Mouse (Mus musculus) WW6 (cell line): Measurements from ENCODE around the gene Timm50.
A peak's percentile ranks its signal among the peaks of the same experiment; 100 is the strongest.

Experiments
- DNase-seq: peaks from one replicate; pipeline ENCODE4 v3.0.0-alpha.2; 2013; ENCODE audit warnings: low read depth, low spot score

The Timm50 gene

DNA sequence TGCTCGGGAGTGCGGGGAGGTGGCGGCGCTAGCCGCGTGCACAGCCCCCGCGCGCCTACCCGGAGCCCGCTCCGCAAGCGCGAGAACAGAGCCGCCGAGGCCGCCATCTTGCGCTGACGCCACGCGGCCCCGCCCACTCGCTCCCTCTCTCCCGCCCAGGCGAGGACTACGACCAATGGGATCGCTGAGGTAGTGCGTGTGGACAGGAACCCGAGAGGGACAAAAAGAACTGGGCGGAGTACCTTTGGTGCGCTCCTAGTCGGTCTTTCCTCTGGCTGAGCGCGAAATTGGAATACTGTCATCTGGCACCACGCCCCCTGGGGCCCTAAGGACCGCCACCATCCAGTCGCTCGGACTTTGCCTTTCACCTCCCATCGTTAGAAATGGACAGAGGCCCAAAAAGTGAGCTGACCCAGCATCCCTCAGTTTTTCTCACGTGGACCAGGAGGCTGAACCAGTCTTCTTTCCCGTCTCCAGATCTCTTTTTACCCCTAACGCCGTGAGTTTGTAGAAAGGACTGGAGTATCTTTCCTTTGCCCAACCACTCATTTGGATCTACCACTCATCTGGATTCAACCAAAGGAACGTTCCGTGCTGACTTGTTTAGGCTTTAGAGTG lies at the start of gene Timm50:
Gene Timm50 (minus strand): TSS at position 147 of the 618 bp plus-strand sequence.
- peak; percentile 92 for DNase-seq

DNA sequence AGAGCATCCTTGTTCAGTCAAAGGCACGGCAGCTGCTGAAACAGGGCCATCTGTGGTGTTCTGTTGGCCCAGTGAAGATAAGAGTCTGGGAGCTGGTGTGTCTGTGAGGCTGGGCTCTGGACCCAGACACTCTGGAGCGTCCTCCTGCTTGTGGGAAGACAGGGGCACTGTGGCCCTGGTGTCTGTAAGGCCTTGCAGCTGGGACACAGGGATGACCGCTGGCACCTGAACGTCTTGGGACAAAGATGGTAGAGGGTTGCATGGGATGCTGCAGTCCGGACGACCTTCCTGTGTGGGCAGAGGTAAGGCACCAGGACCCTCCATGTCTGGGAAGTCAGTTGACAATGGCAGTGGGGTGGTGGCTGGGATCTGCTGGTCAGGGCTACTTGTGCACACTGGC lies 48.4 kb upstream of the Timm50 start:
- DNase-seq, result no peak

GRCm38 (mm10) chr7:28359854-28360253 lies 48.0 kb upstream of the Timm50 start:
- DNase-seq, result no peak

GRCm38 (mm10) chr7:28358431-28358830 lies 46.6 kb upstream of the Timm50 start:
- no peak for DNase-seq

GRCm38 (mm10) chr7:28357984-28358383 lies 46.1 kb upstream of the Timm50 start:
- DNase-seq, result no peak

GRCm38 (mm10) chr7:28356981-28357380 lies 45.1 kb upstream of the Timm50 start:
- DNase-seq, result no peak

DNA sequence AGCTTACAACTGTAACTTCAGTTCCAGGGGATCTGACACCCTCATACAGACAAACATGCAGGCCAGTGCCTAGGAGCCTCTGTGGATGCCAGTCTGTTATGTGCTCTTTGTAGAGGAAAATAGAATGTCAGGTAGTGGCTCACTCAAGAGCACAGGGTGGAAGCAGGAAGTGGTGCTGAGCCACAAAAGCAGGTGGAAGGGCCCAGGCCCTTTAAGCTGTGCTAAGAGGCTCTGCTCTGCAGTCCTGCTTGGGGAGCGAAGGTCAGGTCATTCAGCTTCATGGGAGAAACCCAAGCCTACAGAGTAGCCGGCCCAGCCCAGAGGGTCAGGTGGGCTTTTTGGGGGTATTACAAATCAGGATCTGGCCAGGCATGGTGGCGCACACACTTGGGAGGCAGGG lies 43.3 kb upstream of the Timm50 start:
- no peak for DNase-seq

GRCm38 (mm10) chr7:28354596-28354995 lies 42.7 kb upstream of the Timm50 start:
- DNase-seq, result no peak

DNA sequence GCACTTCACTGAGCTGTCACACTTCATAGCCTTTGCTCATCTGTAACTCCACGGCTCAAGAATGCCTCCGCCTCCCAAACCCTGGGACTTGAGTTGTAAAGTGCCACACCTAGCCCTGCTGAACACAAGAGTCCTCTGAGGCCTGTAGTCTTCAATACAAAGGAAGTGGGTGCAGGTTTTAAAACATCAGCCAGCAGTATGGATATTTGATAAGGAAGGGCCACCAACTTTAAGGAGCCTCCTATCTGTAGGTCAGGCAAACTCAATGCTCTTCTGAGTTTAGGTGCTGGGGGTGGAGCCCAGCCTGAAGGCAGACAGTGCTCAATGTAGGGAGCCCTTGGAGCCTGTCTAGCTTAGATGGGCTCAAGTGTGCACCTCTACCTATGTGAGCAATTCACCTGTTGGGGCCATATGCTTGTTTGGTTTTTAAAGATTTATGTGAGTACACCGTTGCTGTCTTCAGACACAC lies 42.3 kb upstream of the Timm50 start:
- DNase-seq, result no peak

DNA sequence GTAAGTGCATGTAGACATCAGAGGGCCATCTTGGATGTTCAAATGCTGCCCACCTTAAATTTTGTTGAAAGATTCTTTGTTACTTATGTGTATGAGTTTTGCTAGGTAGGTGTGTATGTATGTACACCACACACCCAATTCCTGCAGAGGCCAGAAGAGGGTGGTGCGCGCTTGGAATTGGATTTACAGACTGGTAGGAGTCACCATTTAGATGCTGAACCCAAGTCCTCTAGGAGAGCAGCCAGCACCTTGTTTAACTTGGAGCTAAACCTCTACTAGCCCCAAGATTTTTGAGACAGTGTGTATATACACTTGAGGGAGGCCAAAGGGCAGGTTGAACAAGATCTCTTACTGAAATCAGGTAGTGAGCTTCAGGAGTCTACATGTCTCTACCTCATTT lies 41.4 kb upstream of the Timm50 start:
- DNase-seq, result no peak

DNA sequence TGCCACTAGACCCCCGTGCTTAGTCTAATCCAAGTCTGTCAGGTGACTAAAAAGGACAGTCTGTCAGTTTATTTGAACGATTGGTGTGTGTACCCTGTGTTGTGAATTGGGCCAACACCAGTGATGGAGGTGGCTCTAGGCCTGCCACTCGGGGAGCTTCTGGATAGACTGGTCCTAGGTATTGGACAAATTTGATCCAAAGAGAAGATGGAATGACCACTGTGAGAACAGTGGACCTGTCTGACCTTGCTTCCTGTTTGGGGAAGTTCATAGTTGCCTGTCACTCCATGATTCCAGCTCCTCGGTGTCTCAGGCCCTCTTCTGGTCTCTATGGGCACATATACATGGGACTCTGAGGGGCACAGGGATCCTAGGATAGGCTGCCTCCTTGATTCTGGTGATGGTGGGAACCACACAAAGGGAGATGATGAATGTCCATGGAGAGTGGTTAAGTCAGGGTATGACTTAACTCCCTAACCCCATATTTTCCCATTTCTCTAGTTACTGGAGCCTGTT lies 39.9 kb upstream of the Timm50 start:
- no peak for DNase-seq

DNA sequence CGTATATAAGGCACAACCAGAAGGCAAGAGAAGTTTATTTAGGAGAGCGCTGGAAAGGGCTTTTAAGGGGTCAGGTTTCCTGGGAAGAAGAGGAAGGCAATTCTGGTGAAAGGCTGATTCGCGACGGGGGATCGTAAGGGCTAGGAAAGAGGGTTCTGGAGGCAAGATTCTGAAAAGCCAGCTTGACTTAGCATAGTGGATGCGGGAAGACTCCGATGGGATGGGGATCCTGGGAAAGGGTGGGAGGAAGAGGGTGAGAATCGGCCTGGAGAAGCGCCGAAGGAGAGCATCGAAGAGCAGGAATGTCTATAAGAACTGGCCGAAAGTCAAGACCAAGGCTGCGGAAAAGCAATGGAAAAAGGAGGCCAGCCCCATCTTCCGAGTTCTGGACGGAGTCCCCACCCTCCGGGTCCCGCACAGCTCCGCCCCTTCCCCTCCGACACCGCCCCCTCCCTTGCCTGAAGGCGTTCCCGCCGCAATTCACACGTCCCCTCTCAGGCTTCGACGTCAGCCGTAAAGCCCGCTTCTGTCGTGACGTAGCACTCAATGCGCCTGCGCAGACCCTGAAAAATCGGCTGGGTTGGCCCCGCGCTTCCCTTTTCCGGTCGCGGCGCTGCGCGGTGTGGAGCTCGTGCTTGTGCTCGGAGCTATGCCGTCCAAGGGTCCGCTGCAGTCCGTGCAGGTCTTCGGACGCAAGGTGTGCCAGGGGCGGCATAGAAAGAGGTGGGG lies 38.4 kb upstream of the Timm50 start, which contains the start of gene Rps16:
Gene Rps16 (plus strand): TSS at position 498 of the 729 bp plus-strand sequence.
- DNase-seq, result peak; percentile 84

DNA sequence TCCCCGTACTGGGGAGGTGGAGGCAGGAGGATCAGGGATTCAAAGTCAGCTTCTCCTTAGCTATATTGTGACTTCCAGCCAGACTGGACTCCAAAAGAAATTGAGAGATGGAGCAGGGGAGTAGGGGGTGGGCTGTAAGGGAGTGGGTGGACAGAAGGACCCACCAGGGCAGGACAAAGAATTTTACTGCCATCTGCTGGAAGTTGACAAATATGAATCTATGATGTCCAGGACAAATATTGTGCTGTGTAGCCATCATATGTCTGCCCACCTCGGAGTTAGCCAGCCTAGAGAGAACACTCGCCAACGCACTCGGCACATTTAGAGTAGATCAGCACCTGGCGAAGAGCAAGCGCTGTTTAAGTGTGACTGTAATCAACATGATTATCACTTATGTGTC lies 36.7 kb upstream of the Timm50 start:
- DNase-seq, result no peak

GRCm38 (mm10) chr7:28347746-28348145 lies 35.9 kb upstream of the Timm50 start:
- no peak for DNase-seq

- DNase-seq, result no peak
These were observed 32.8 kb upstream of the Timm50 start for GRCm38 (mm10) chr7:28344637-28345036.

GRCm38 (mm10) chr7:28341381-28341780 lies 29.5 kb upstream of the Timm50 start:
- no peak for DNase-seq

- DNase-seq, result peak; percentile 54
These were observed 27.5 kb upstream of the Timm50 start for GRCm38 (mm10) chr7:28339213-28339917.

- DNase-seq, result peak; percentile 95
These were observed 26.5 kb upstream of the Timm50 start, which contains the start of gene Supt5 for GRCm38 (mm10) chr7:28338108-28338998. Gene Supt5, minus strand, starts transcription at chr7:28338746.

- DNase-seq, result no peak
These were observed 23.6 kb upstream of the Timm50 start for GRCm38 (mm10) chr7:28335471-28335870.

DNA sequence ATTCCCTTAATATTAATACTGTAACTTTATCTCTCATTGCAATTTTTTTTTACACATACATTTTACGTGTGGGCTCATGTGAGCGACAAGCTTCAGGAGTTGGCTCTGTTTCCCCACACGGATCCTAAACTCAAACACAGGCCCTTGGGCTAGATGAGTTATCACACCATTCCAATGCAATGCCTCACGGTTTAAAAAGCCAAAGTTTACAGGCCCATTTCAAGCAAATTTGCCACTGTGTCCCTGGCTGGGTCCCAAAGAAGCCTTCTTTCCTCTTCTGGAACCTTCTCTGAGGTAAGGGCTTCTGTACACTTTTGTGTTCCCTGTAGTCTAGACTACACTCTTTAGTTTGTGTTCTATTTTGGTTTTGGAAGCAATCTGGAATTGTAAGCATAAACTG lies 22.7 kb upstream of the Timm50 start:
- no peak for DNase-seq

DNA sequence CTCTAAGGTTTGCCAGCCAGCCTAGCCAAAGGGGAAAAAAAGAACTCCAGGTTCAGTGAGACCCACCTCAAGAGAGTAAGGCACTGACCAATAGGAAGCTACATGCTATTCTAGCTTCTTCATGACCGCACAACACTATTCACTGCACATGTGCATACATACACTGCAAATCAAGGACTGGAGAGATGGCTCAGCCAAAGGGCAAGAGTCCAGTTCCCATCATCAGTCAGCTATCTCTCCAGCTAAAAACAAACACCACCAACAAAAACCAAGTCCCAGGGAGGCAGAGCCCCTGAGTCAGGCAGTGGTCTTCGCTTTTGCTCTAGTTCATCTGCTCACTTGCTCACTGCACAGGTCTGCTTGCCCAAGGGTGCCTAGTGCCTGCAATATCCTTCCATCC lies 16.4 kb upstream of the Timm50 start:
- no peak for DNase-seq
